Mouse (Mus musculus): ENCODE measurements at regions not wholly inside any gene's neighbourhood (a gene's known extent, or its start where the extent isn't known, plus 50 kb on each side); places are given as distances from the start of the nearest gene placed in this dataset.
A peak's percentile ranks its signal among the peaks of the same experiment; 100 is the strongest.

DNA sequence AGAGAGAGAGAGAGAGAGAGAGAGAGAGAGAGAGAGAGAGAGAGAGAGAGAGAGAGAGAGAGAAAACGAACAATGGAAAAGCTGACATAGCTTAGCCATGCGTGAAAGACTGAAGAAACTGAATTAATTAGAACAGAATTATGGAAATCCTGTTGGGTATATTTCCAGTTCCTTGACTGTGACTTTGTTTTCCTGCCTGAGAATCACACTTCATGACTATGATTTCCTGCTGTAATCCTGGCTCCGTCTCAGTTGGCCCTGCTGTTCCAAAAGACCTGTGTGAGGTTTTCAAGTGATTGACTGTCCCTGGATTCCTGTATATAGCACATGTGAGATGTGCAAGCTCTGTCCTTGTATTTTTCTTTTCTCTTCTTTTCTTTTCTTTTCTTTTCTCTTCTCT, 1568.4 kb downstream of the Pla2g4a start:
- Histone ChIP-seq H3K9ac (ENCODE audit: low read length) (no peak overlapping the region), H3K9me3 (ENCODE audit: control insufficient read depth, low read length) (no peaks in the 10 kb centered on the region), H3K4me1 (ENCODE audit: control insufficient read depth, insufficient read depth, low read length) (no peaks in the 10 kb centered on the region), H3K4me3 (ENCODE audit: low read depth, low read length) (no peak overlapping the region), H3K4me2 (no peak overlapping the region), H3K27me3 (ENCODE audit: control insufficient read depth, insufficient read depth, low read length) (no peaks in the 10 kb centered on the region), H3K36me3 (ENCODE audit: control insufficient read depth, insufficient read depth, low read length) (no peaks in the 10 kb centered on the region), H3K27ac (ENCODE audit: low read depth, low read length) (no peak overlapping the region)
- ATAC-seq (ENCODE audit: low FRiP score) (peak; percentile 75), DNase-seq (ENCODE audit: low spot score, missing footprints) (no peak)
- 48% methylated on average over 3 of the region's 3 CpGs for WGBS
